Mouse (Mus musculus) right cerebral cortex, postnatal 25 days (tissue): ENCODE data around the gene Hist1h4b.
A peak's percentile ranks its signal among the peaks of the same experiment; 100 is the strongest.
"Not testable (repeated sequence)": the region's sequence is repeated elsewhere in the genome, so short reads cannot be mapped to it uniquely, and the experiment has no call there.

Experiments
- DNase-seq: peaks from one replicate; pipeline ENCODE4 v3.0.0; 2022

The Hist1h4b gene

DNA sequence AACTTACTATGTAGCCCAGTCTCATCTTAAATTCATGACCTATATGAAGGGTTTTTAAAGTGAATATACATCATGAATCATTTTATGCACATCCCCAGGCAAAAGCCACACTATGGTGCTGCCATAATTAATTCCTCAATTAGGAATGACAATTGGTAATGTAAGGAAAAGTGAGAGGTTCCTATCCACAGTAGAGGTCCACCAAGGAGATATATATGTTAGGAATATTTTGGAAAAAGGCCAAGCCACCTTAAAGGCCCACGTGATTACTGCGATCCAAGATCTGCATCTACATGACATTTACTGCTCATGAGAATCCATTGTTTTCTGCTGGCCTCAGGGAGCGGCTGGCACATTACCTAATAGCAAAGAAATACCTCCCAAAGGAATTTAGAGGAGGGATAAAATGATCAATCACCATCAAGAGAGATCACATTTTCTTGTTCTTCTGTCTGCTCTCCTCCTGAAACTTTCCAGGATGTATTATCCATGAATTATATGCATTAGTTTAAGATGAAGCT is 2.5 kb downstream of the Hist1h4b start:
- DNase-seq, result no peak

DNA sequence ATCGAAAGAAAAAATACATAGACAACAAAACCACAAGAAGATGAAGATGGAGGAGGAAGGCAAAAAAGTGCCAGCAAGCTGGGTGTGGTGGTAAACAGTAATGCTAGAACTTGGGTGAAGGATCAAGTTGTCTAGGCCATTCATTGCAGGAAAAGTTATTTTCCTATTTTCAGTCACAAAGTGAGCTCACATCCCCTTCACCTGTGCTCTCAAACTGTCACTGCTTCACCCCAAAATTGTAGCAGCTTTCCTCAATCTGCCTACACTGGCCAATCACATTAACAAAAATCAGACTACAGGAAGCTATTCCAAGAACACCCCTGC is 3.1 kb downstream of the Hist1h4b start:
- DNase-seq, result no peak

DNA sequence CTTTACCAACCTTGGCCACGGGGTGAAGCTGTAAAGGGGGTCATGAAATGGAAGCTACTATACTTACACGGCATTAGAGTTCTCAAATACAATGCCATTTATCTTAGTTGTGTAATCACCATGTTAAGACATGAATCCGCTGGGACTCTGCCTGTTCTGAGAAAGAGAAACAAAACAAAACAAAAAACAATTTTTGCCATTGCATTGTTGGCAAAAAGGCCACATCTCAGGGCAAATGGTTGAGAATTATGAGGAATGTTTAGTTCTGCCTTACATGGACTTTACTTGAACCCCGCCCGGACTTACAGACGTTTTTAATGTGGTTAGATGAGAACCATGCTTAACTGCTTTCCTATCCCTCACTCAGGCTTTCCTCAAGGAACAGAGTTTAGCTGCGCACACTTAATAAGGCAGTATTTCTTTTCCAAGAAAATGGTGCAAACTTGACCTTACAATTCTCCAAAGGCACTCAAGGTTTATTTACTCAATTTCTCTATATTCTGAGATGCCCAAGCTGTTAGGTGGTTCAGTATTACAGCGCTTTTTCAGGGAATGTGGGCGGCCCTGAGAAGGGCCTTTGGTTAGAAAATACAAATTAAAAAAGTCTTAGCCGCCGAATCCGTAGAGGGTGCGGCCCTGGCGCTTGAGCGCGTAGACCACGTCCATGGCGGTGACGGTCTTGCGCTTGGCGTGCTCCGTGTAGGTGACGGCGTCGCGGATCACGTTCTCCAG is 3.6 kb downstream of the Hist1h4b start:
- no peak for DNase-seq

DNA sequence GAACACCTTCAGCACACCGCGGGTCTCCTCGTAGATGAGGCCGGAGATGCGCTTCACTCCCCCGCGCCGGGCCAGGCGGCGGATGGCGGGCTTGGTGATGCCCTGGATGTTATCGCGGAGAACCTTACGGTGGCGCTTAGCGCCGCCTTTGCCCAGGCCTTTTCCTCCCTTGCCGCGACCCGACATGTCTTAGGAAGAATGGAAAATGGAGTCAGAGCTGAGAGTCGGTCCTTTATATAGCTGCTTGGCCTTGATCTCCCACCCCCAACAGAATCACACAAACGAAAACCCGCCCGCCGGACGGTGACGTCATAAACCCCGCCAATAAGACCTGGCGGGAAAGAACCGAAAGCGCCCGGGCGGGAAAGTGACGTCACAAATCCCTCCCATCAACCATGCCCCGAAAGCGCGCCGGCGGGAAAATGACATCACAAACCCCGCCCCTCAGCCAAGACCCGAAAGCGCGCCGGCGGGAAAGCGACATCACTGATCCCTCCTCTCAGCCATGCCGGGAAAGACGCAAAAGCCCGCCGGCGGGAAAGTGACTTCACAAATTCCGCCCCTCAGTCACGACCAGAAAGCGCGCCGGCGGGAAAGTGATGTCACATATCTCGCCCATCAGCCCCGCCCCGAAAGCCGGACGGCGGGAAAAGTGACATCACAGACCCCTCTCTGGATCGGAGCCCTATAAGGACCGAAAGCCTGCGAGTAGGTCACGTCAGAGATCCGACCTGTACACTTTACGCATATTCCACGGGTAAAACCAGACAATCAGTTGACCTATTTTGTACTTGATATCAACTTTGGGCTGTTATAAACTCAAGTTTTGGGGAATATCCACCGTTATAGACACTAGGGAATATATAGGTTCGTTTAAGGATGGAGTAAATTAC is 4.4 kb downstream of the Hist1h4b start, which contains the start of gene Hist1h4a:
Gene Hist1h4a, minus strand, starts transcription at position 259 of the 893 bp plus-strand sequence.
- peak; percentile 99 for DNase-seq

DNA sequence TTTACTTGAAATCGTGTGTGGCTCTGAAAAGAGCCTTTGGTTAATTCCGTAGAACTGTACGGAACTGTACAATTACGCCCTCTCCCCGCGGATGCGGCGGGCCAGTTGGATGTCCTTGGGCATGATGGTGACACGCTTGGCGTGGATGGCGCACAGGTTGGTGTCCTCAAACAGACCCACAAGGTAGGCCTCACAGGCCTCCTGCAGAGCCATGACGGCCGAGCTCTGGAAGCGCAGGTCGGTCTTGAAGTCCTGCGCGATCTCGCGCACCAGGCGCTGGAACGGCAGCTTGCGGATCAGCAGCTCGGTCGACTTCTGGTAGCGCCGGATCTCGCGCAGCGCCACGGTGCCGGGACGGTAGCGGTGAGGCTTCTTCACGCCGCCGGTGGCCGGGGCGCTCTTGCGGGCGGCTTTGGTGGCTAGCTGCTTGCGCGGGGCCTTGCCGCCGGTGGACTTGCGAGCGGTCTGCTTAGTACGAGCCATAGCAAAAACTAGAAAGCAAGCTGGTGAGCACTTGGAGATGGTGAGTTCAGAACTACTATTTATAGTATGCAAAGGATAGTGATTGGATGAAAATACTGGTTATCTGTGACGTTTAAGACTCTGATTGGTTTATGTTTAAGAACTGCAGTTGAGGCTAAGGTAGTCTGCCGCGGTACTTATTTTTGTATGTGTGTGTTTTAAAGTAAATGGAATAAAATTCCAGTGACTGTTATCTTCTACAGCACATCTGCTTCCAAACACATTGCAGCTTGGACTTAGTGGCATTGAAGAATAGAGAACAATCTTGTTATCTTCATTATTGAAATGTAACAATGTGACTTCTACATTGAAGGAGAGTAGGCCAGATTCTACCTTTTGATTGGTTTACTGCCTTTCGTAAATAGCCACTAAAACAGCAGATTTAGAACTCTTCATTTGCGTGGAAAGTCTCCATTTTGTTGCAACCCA is 5.3 kb downstream of the Hist1h4b start, which contains the start of gene Hist1h3a:
Gene Hist1h3a, minus strand, starts transcription at position 516 of the 951 bp plus-strand sequence.
- peak; percentile 49 for DNase-seq

DNA sequence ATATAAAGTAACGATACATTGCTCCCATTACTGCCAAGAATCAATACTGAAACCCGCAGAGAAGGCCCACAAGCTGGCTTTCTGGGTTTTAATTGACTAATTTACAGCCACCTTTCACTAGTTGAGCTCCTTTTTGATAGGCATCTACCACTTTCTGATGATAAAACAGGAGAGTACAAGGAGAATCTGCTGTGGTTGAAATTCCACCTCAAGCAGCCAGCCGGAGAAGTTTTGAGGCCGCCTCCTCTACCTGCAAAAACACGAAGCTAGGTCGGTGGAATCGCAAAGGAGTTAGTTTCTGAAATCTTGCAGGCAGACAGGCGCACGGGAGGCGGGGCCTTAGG is 6.4 kb downstream of the Hist1h4b start:
- no peak for DNase-seq

DNA sequence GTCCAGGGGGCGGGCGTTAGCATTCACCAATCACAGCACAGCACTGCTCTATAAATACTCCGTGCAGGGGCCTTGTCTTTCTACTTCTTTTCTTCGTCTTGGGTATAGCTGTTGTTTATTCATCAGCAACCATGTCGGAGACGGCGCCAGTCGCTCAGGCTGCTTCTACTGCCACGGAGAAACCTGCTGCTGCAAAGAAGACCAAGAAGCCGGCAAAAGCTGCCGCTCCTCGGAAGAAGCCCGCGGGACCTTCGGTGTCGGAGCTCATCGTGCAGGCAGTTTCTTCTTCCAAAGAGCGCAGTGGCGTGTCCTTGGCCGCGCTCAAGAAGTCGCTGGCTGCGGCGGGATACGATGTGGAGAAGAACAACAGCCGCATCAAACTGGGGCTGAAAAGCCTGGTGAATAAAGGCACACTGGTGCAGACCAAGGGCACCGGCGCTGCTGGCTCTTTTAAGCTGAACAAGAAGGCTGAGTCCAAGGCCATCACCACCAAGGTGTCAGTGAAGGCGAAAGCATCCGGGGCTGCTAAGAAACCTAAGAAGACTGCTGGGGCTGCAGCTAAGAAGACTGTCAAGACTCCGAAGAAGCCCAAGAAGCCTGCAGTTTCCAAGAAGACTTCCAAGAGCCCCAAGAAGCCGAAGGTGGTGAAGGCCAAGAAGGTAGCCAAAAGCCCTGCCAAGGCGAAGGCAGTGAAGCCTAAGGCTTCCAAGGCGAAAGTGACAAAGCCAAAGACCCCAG is 6.9 kb downstream of the Hist1h4b start, which contains the start of gene Hist1h1a:
Gene Hist1h1a, plus strand, starts transcription at position 81 of the 738 bp plus-strand sequence.
- peak; percentile 81 for DNase-seq

DNA sequence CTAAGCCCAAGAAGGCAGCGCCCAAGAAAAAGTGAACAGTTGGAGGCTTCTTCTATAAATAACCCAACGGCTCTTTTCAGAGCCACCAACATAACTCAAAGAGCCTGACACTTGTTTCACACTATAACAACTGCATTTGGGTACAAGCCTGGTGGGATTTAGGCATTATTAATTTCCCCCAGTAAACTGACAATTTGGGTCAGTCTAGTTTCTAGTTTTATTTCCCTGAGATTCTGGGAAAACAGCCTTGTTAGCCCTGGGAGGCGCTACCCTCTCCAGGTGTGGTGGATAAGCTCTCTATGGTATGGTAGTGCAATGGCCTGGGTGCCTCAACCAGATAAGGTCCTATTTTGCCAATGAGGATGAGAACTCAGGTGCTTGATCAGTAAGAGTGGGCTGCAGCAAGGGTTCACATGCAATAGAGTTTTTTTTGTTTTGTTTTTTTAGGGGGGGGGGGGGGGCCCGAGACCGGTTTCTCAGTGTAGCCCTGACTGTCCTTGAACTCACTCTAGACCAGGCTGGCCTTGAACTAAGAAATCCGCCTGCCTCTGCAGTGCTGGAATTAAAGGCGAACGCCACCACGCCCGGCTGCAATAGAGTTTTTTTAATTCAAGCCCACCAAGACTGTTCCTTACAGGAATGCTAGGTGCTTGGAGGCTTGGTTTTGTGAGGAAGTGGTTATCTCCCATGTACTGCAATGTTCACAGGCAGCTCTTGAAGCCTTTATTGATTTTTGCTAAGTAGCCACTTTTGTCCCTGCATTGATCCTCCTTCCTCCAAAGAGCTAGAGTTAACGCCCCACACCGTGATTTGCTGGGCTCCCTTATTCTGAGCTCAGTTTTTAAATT is 7.7 kb downstream of the Hist1h4b start:
- no peak for DNase-seq

DNA sequence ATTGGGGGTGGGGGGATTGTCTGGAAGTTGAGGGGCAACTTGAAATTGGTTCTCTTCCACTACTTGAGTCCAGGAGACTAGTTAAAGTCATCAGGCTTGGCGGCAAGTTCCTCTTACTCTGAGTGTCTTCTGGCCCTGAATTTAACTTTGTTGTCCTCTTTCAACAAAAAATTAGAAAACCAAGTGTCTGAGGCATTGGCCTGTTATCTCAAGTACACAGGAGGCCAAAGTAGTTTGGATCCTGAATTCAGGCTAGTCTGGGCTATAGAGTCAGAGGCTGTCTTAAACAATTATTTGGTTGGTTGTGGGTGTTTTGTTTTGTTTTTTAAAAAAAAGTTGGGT is 8.3 kb downstream of the Hist1h4b start:
- no peak for DNase-seq

DNA sequence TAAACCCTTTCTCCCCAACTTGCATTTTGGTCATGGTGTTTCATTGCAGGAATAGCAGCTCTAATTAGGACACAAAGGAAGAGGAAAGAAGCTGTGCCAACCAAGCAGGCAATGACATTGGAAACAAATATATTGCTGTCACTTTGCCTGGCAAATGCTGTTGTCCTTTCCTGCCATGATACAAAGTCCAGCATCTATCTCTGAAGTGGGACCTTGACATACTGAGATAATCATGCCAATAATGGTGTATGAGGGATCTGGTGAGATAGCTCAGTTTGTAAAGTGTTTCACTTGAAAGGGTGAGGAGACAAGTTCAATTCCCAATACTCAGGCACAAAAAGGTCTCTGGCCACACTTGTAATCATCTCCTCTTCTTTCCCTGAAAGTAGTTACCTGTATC is 10.0 kb downstream of the Hist1h4b start:
- DNase-seq, result no peak

DNA sequence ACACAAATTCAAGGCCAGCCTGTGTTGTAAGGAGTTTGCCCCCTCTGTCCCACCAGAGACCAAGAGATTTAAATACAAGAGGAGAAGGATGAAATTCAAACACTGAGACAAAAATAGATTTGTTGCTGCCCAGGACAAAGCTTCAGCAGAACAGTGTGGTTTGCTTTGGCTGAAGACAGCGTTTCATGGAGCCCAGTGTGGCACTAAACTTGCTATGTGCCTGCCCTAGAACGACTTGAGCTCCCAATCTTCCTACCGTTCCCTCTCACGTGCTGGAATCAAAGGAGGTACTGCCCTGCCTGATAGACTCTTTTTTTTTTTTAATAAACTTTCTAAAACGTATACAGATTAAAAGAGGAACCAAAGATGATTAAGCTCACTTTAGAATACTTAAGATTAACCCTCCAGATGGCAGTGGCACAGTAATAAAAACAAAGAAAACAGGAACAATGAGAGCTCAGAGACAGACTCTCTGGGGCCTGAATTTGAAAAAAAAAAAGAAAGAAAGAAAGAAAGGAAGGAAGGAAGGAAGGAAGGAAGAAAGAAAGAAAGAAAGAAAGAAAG is 12.1 kb downstream of the Hist1h4b start:
- no peak for DNase-seq

DNA sequence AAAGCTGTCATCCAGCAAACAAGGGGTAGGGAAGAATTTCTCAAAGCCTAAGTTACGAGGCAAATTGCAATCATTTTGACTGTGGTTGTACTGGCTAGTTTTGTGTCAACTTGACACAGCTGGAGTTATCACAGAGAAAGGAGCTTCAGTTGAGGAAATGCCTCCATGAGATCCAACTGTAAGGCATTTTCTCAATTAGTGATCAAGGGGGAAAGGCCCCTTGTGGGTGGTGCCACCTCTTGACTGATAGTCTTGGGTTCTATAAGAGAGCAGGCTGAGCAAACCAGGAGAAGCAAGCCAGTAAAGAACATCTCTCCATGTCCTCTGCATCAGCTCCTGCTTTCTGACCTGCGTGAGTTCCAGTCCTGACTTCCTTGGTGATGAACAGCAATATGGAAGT is 12.8 kb downstream of the Hist1h4b start, which contains the start of gene Trim38:
Gene Trim38, plus strand, starts transcription at position 301 of the 400 bp plus-strand sequence.
- DNase-seq, result not testable (repeated sequence)

DNA sequence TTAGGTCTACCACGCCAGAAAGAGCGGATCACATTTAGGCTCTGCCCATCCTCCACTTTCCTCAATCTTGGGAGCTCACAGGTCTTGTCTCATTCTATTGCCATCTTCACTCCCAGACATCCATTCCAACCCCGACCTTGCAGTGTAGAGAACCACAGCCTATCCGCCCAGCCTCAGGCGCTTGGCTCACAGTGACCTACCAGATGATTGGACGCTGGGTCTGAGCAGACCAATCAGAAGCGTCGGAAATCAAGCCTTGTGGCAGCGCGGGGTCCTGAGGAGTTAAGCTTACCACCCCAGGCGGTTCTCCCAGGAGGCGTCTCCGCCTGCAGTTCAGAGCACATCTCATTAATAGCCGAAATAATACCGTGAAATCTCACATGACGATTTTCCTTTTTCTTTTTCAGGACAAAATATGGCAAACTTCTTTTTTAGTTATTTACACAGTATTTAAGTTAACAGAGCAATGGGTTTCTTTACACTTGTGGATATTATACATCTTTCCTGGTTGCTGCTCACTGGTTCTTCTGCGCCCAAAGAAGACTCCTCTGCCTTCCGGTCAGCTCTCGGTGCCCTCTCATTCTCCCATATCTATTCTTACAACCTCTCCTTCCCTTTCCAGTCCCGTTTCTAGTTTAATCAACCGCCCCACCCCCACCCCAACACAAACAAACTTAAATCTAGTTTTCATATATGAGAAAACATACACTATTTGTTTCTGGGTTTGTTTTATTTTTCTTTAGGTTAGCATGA is 15.9 kb downstream of the Hist1h4b start:
- peak; percentile 40 for DNase-seq

DNA sequence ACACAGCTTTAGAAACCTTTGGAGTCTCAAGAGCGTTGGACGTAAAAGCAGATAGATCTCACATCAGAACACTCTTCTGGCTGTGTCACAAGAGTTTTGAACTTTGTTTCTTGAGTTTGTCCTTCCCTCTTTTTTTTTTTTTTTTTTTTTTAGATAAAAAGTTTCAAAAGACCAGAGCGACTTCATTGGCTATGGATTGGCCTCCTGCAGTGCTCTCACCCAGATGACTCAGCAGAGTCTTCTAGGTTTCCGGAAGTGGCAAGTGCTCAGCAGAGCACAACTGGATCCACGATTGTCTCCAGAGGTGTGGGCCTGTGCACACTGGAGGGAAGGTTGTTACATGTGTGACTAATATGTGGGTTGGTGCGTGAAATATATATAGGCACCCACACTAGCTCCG is 21.5 kb downstream of the Hist1h4b start:
- DNase-seq, result no peak

DNA sequence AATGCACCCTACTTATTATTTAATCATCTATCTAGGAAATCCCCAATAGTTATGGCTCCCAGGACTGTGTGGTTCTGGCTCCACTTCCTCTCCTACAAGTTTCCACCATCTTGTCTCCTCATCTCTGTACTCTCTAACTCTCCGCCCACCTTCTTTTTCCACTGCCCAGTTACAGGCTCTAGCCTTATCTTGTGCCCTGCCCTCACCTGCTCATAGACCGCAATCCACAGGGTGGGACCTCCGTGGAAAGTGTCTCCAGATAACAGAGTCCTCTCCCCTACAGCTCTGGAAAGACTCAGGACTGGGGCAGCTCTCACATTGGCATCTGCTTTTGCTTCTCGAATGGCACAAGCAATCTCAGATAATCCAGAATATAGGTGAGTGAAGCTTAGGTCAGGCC is 22.2 kb downstream of the Hist1h4b start:
- DNase-seq, result no peak

DNA sequence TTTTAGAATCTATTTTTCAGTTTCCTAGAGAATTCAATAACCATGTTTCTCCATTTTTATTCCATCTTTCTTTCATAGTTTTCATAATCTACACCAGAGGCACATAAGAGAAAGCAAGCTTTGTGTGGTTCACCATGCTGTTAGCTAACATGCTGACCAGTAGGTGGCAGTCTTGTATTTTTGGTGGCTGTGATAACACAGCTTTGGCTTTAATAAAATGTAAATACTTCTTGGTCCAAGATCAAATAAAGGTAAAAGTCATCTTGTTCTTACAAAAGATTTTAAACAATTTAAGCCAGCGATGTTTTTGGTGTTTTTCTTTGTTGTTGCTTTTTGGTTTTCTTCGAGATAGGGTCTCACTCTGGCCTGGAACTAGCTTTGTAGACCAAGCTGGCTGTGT is 35.7 kb downstream of the Hist1h4b start:
- peak; percentile 36 for DNase-seq

DNA sequence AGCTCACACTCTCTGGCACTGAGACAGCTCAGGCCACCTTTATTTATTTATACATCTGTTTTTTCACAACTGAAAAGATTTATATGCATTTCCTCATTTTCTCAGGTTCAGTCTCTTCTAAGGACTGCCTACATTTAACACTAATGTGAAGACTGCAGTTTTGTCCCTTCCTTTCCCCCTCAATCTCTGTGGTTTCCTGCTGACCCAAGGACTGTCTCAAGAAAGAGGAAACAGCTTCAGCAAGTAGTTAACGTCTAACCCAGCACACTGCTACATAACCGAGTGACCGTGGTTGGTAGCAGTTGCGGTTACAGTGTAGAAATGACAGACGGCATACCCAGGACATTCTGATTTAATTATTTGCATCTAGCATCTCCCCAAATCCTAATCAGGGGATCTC is 42.6 kb downstream of the Hist1h4b start:
- no peak for DNase-seq

DNA sequence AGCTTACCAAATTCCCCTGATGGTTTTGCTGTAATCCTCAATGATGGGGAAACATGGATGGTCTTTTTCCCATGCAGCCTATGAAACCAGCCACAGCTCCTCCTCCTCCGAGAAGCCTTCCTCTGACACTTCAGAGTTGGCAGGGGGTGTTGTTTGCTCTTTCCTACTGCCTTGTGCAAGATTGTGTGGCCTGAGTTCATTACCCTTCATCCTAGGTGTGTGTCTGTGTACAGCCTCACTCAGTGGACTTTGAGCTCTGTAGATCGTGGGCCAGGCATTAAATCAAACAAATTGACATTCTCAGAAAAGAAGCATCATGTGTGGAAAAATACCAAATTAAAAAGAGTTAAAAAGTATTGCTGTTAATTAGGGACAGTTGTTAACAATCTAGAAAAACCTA is 47.7 kb downstream of the Hist1h4b start:
- DNase-seq, result no peak

DNA sequence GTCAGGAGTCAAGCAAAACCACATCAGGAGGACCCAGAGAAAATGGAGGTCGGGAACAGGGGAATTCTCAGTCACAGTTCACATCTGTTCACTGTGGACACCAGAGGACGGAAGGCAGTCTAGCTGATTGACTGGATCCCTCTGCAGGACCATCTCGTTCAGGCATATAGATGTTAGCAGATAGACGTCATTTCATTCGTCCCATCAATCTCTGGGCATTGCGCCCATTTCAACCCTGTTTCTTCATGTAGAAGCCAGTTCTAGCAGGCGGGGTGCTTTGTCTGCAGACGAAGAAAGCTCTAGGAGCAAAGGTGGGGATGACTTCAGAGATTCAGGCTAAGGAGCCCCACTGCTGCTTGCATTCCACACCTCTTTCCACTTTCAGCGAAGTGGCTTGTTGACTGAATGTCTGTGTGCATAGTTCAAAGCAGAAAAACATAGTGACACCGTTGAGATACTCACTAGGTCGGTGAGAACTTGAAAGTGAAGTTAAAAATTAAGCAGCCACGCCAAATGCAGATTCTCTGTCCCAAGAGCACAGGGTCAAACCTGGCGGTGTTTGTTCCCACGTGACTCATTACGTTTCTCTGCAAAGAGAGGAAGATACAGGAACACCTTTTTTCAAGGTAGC is 49.7 kb downstream of the Hist1h4b start, which contains the start of gene Slc17a2:
Gene Slc17a2, plus strand, starts transcription at position 572 of the 631 bp plus-strand sequence.
- no peak for DNase-seq
